Mouse (Mus musculus): Measurements from ENCODE around the gene Spred3.

DNA sequence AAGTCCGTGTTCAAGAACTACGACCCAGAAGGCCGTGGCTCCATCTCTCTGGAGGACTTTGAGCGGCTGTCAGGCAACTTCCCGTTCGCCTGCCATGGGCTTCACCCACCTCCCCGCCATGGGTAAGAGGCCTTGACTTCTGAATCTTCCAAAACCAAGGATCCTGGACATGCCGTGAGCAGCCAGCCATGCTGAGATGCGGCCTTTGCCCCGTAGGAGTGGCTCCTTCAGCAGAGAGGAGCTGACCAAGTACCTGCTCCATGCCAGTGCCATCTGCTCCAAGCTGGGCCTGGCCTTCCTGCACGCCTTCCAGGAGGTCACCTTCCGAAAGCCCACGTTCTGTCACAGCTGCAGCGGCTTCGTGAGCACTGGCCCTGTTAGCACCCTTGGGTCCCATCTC lies 21.4 kb downstream of the Spred3 start:
- TF ChIP-seq POLR2A (IDR thresholded peaks at IDR 0.05; ENCODE audit: insufficient read length, low read depth), result no peak
- TF ChIP-seq REST (IDR thresholded peaks at IDR 0.05; ENCODE audit: insufficient read depth, insufficient read length), result no peak
- TF ChIP-seq TCF12 (IDR thresholded peaks at IDR 0.05; ENCODE audit: insufficient read depth, poor library complexity, severe bottlenecking), result no peak
- TF ChIP-seq TCF3 (IDR thresholded peaks at IDR 0.05; ENCODE audit: insufficient read length, low read depth), result no peak
- TF ChIP-seq USF1 (IDR thresholded peaks at IDR 0.05; ENCODE audit: low read depth), result no peak
- no peak for TF ChIP-seq MYOG (IDR thresholded peaks at IDR 0.05; ENCODE audit: control insufficient read depth in 1 of 3, insufficient read depth in 1 of 3, insufficient read length in 2 of 3, low read depth in 2 of 3)
- TF ChIP-seq MYOD1 (IDR thresholded peaks at IDR 0.05; ENCODE audit: control insufficient read depth in 1 of 3, insufficient read length in 2 of 3, low read depth in 2 of 3), result no peak
- TF ChIP-seq E2F4 (IDR thresholded peaks at IDR 0.05; ENCODE audit: insufficient read depth), result no peak

Data from myocyte (in vitro differentiated cells).